Mouse (Mus musculus): ENCODE results near the gene Cdkn1c. TPM values are rescaled to one million over a fixed set of nuclear protein-coding genes. Genes with fewer than 3 reads are reported as not detected.

Gene Cdkn1c
- total RNA-seq, 2 experiments from 2014 or later: 37.3 to 52.0 TPM

- intact Hi-C loops (cut with DNase I): no loop called here
- no peak for DNase-seq
Observed at GRCm38 (mm10) chr7:143476702-143477335, 16.0 kb upstream of the Cdkn1c start.

DNA sequence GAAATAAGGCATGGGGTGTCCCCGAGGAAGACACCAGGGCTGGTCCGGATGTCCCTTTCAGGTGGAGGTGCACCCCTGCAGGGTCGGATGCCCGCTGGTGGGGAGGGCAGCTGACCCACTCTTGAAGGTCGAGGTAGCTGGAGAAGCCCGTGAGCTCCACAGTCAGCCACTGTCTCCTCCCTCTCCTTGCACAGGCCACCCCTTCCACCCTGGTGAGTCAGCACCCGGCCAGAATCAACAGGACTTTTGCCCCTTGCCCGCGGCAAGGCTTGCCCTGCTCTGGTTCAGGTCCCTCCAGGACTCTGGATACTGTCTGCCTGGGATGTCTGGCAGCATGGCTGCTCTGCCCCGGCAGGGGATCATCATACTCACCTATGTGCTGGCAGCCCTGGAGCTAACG, 15.0 kb upstream of the Cdkn1c start:
- DNase-seq: no peak
- intact Hi-C loops (cut with DNase I): no loop called here

DNA sequence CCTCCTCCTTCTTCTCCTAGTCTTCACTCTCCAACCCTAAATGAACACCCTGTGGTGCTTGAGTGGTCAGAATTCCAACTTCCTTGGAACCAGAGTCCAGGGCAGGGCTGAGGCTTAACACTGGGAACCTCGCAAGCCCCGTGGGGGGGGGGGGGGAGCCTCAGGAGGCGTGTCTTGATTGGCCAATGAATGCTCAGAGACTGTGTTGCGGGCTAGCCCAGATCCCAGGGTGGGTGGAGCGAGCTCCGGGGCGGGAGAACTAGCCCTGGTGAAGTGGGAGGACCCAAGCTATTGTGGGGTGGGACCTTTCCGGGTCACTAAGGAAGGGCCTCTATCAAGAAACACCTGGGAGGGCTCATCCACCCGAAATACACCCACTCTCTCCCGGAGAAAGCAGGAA, 14.0 kb upstream of the Cdkn1c start:
- intact Hi-C loops (cut with DNase I): loop anchor here (5.0 kb wide), 2 partner anchors 32 to 468 kb away; partner anchors contain the start of gene Tspan32
- no peak for DNase-seq

DNA sequence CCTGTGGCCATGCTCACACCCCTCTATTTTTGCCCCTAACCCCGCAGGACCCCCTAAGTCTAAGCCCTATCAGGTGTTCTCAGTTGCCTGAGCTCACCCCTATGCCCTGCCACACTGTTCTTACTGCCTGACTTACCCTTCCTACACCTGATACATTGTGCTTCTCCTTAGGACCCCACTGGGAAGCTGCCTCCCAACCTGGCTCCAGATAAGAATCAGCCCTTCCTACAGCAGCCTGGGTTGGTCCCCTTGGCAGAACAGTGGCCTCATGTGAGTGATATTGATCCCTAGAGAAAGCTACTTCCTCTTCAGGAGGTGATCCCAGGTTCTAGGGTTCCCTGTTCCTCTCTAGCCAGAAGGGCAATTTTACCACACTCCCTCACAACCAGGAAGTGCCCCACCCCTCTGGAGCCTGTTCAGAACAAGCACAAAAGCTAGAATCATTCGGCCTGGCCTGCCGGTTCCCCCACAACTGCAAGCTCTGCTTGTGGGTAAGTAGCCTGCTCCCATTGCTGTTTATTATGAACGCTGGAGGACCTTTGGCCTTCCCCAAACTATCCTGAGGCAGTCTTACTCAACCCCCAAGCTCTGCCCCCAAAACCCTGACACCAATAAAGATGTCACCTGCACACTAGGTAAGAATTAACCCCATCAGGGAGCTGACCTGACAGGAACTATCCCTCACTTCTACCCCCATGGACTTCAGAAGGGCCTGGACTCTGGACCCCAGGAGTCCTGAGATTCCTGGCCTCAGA, 12.7 kb upstream of the Cdkn1c start, which contains the start of gene Slc22a18:
Slc22a18 (plus strand) TSS at position 390 of the 755 bp plus-strand sequence.
- peak; percentile 30 to 55 for DNase-seq
- intact Hi-C loops (cut with DNase I): loop anchor here (5.0 kb wide), 2 partner anchors 34 to 466 kb away; partner anchors contain the start of gene Tspan32

GRCm38 (mm10) chr7:143469946-143470345, 9.1 kb upstream of the Cdkn1c start:
- peak; percentile 86 to 87 for DNase-seq
- intact Hi-C loops (cut with DNase I): loop anchor here (5.0 kb wide), 2 partner anchors 37 to 463 kb away; partner anchors contain the start of gene Tspan32

DNA sequence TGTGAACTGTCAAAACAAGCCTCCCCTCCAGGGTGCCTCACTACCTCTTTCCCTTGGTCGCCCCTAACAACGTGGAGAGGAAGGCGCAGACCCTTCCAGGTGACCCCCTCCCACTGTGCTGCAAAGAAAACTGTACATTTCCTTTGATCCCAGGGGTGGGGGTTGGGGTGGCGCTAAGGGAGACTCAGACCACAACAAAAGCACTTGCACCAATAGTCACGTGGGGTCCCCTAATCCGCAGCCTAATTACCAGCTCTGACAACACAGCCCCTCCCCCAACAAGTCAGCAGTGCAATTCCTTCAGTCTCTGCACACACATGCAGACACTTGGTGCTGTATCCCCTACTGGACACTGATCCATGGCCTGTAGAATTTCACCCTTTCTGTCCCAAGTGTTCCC, 6.9 kb upstream of the Cdkn1c start:
- no peak for DNase-seq
- intact Hi-C loops (cut with DNase I): loop anchor here (2.0 kb wide), 1 partner anchor 373 kb away; the partner anchor contains the start of gene Trpm5

DNA sequence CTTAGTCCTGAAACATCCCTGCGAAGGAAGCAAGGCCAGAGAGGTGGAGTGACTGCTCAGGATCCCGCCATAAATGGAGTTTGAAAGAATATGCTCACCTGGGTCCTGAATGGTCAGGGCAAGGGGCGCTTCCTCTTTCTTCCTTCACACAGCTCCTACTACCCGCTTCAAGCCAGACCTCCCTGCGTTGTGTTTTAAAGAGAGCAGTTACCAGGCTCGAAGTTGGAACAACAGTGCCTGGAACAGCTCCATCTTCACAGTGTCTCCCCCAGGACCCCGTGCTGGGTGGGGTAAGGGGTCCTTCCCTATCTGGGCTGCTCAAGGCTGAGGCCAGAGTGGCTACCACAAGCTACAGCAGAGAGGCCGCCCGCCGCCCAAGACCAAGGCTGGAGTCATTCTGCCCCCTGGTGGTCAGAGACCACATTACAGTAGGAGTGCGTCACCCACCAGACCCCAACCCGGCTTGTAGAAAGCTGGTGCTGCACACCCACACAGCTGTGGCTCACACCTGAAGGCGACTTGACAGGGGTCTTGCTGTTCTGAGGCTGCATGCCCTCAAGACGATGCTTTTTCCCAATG, 5.3 kb upstream of the Cdkn1c start:
- intact Hi-C loops (cut with DNase I): loop anchor here (1.0 to 2.0 kb wide), 2 partner anchors 312 to 371 kb away; partner anchors contain the start of gene Trpm5
- DNase-seq: peak; percentile 87 to 94

- peak; percentile 54 to 66 for DNase-seq
- intact Hi-C loops (cut with DNase I): loop anchor here (5.0 kb wide), 2 partner anchors 173 to 253 kb away; no protein-coding TSS in a partner anchor
Observed at GRCm38 (mm10) chr7:143464811-143465560, 4.1 kb upstream of the Cdkn1c start.

DNA sequence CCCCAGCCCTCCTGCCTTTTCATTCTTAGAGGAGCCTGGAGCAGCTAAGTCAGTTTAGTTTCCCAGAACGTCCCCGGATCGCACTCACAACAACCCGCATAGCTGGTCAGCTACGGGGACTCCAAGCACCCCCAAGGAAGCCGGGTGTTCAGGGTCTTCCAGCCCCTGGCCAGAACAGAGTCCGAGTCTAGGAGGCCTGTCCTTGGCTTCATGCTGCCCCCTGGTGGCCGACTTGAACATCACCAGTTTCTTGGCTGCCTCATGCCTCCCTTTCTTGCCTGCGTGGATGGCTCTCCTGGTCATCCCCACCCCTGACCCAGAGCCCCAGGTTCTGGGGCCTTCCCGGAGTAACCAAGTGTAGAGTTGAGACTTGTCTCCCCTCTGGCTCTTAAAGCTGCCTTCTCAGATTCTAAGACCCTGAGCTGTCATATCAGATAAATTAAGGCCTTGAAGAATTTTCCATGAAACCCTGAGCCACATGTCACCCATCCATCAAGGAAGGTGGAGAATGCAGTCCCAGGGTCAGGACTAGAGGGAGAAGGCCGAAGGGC, 3.1 kb upstream of the Cdkn1c start:
- intact Hi-C loops (cut with DNase I): loop anchor here (5.0 kb wide), 2 partner anchors 172 to 252 kb away; no protein-coding TSS in a partner anchor

GRCm38 (mm10) chr7:143462516-143462915, 1.7 kb upstream of the Cdkn1c start:
- no peak for DNase-seq
- intact Hi-C loops (cut with DNase I): loop anchor here (5.0 kb wide), 2 partner anchors 170 to 250 kb away; no protein-coding TSS in a partner anchor

More for the DNA sequence above, 3.1 kb upstream of the Cdkn1c start:
- peak; percentile 90 to 91 for DNase-seq

DNA sequence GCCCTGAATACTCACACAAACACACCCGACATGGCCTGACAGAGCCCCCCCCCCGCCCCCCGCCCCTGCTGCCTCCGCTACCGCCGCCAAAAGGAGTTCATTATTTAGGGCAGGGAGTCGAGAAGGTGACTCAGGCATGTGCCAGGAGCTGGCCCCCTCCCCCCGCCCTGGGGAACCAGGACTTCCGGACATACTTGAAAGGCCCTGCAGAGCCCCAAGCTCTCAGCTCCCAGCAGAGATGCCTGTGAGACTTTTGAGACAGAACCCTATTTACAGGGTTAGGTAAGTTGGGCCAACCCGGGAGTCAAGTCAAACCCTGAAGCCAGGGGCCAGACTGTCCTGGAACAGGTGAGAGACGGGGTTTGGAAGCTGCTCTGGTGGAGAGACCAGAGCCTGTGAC, 1.1 kb upstream of the Cdkn1c start:
- intact Hi-C loops (cut with DNase I): loop anchor here (5.0 kb wide), 2 partner anchors 170 to 250 kb away; no protein-coding TSS in a partner anchor
- DNase-seq: no peak

DNA sequence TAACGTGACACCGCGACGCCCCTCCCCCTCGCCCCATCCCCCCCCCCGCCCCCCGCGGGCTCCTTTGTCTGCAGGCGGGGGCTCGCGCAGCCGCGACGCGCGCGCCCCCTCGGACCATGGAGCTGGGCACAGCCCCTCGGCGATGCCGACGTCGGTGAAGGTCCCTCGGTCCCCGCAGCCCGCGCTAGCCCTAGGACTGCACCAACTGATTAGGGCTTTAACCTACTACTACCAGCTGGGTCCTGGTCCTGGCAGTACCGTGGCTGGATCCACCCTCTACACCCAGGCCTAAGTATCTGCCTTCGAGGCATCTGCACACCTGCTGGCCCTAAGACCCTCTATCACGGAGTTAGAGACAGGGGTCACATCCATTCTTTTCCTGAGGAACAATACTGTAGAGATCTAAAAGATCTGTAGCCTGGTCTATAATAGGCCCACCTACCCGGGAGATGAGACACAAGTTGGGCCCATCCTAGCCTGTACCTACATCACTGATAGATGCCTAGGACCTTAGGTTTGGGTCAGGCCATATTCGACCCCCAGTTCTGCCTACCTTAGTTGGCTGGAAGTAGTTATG, 532 bp upstream of the Cdkn1c start:
- intact Hi-C loops (cut with DNase I): loop anchor here (5.0 kb wide), 2 partner anchors 169 to 249 kb away; no protein-coding TSS in a partner anchor
- DNase-seq: no peak

- intact Hi-C loops (cut with DNase I): loop anchor here (5.0 kb wide), 2 partner anchors 168 to 248 kb away; no protein-coding TSS in a partner anchor
- DNase-seq: peak; percentile 23 to 31
Observed at GRCm38 (mm10) chr7:143460217-143460834, 524 bp downstream of the Cdkn1c start.

- intact Hi-C loops (cut with DNase I): loop anchor here (5.0 kb wide), 3 partner anchors 147 to 247 kb away; no protein-coding TSS in a partner anchor
- DNase-seq: peak; percentile 72 to 77
Observed at GRCm38 (mm10) chr7:143459332-143460211, 1.3 kb downstream of the Cdkn1c start.

GRCm38 (mm10) chr7:143458963-143459331, 1.9 kb downstream of the Cdkn1c start:
- no peak for DNase-seq

DNA sequence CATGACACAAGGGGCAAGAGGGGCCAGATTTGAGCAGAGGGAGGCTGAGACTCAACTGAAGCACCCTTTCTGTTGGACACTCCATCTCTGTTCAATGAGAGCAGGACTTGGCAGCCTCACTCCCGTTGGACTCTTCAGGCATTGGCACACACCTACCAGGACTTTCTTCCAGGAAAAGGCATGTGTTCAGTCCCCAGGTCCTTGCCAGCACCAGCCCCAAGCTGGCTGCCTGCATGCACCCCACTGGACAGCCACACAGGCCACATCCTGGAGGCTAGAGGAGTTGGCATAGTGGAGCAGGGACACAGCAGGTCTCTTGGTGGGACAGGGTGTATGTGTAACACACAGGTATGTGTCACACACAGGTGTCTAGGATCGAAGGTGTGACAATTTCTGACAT, 13.7 kb downstream of the Cdkn1c start:
- intact Hi-C loops (cut with DNase I): no loop called here
- DNase-seq: no peak

More at GRCm38 (mm10) chr7:143458963-143459331, 1.9 kb downstream of the Cdkn1c start:
- intact Hi-C loops (cut with DNase I): loop anchor here (5.0 kb wide), 1 partner anchor 147 kb away; no protein-coding TSS in a partner anchor

DNA sequence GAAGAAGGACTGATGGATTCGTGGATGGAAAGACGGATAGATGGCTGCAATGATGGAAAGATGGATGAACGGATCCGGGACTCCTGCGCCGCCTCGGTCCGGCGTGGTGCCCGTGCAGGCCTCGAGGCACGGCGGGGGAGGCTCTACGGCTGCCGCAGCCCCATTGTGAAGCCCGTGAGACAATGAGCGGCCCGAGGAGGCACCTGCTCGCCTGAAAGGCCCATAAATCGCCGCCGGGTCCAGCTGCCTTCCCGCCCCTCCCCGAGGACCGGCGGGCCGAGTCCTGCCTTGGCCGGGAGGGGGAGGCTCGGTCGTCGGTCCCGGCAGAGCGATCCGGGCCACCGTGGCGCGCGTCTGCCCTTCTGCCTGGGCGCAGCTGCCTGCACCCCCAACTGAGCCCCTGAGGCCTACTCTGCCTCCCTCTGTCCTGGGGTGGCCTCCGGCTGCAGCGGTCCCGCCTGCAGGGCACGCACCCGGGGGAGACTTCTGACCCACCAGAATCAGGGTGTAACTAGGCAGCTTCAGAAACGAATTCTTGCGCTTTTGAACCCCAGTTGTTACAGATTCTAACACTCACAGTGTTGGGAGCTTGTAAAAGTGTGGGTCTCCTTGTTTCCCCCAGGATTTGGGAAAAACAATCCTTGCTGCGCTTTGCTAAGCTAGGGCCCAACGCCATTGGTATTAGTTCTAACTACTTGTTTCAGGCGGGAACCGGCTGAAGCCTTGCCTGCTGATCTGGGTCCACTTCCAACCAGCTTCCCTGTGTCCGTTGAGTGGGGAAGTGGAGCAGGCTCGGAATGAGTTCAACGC, 15.0 kb downstream of the Cdkn1c start:
- peak in 1 of 2 experiments; percentile 35 for DNase-seq
- intact Hi-C loops (cut with DNase I): loop anchor here (2.0 kb wide), 1 partner anchor 19 kb away; no protein-coding TSS in a partner anchor

All from heart, postnatal 14 days (tissue).